In the genomic region with DNA sequence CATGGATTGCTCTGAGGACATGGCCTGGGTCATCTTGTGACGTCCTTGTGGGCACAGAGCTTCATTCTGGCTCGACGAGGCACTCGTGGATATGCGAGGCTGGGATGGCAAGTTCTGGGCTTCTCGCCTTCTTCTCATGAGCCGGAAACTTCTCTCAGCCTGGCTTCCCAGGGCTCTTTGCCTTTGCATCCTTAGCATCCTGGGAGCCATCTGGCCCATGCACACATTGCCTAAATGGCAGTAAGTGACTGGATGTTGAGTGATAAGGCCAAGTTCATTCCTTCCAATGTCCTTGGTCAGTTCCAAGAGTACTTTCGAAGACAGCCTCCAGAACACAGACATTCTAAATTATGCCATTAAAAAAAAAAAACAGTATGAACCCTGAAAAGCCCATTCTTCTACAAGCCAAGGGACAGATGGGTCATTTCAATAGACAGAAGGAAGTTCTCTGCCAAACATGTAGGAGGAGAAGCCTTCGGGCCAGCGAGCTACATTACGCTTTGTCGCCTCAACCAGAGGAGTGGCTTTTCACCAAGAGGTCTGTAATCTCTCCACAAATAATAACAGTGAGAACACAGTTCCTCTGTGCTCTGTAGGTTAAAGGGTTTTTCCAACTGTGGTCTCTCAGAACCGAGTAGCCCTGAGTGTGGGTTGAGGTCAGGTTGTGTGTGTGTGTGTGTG, we compare ENCODE assay signal across 12 mouse cellular contexts. TPM values are rescaled to one million over a fixed set of nuclear protein-coding genes. Genes with fewer than 3 reads are reported as not detected.
DNase-seq lines count a peak whose midpoint lies in the region; ATAC-seq lines count a peak whose summit lies in the region.
"Had no signal": no experiment of that assay in that cellular context is flagged by ENCODE, and none has a peak within 500 bp of the region (broad histone marks: within the 10 kb centered on the region; RNA-seq: fewer than 3 reads in every experiment).

No protein-coding gene starts in this region.

- no peaks in the 10 kb centered on the region for H3K9me3 ChIP-seq in kidney, embryonic 16.5 days (ENCODE audit: low read length)
- H3K9me3 ChIP-seq: embryonic facial prominence, embryonic 13.5 days had no signal

- peak overlapping the region; percentile 51; the same call in 1 of the 2 replicates for H3K27ac ChIP-seq in kidney, embryonic 16.5 days (ENCODE audit: low read length)
- H3K27ac ChIP-seq: embryonic facial prominence, embryonic 13.5 days had no signal

- H3K9ac ChIP-seq in kidney, embryonic 16.5 days (replicated peaks; ENCODE audit: low read length), result no peak overlapping the region
- H3K9ac ChIP-seq: embryonic facial prominence, embryonic 13.5 days had no signal

- DNase-seq in kidney, postnatal 25 days, result no peak
- peak; percentile 56 for DNase-seq in brain, adult 2 months (ENCODE audit: low read depth, low spot score)
- DNase-seq in gonadal fat pad, adult 2 months (ENCODE audit: low read depth), result peak; percentile 72
- no peak for DNase-seq in layer of hippocampus, postnatal 10 days (ENCODE audit: low spot score in 2 of 2)
- DNase-seq in adrenal gland, postnatal 14 days, result no peak
- DNase-seq: lung, adult 18-20 months; thymus, postnatal 14 days had no signal

- peak; percentile 9; the same call in 1 of the 2 replicates for ATAC-seq in kidney, embryonic 16.5 days (ENCODE audit: low FRiP score, low TSS enrichment)
- ATAC-seq in megakaryocyte progenitor cell, adult 5-6 weeks (replicated peaks; ENCODE audit: poor library complexity), result 0 out of 2 replicates have a peak, but pooled peaks have one; percentile 14
- ATAC-seq: inflammation-experienced regulatory T-cells, adult 6 months; Patski had no signal

- WGBS in kidney, embryonic 16.5 days, result 62% methylated on average over 13 of the region's 13 CpGs

- no peaks in the 10 kb centered on the region for H3K36me3 ChIP-seq in kidney, embryonic 16.5 days (ENCODE audit: insufficient read depth, low read length)
- H3K36me3 ChIP-seq: embryonic facial prominence, embryonic 13.5 days had no signal

- no peak overlapping the region for H3K4me3 ChIP-seq in kidney, embryonic 16.5 days (ENCODE audit: low read length)
- H3K4me3 ChIP-seq: embryonic facial prominence, embryonic 13.5 days had no signal

- H3K4me2 ChIP-seq in kidney, embryonic 16.5 days (replicated peaks; ENCODE audit: low read depth, low read length), result no peak overlapping the region
- H3K4me2 ChIP-seq: embryonic facial prominence, embryonic 13.5 days had no signal

- H3K27me3 ChIP-seq in kidney, embryonic 16.5 days (ENCODE audit: insufficient read depth, low read length), result no peaks in the 10 kb centered on the region
- H3K27me3 ChIP-seq: embryonic facial prominence, embryonic 13.5 days; Patski had no signal

- H3K4me1 ChIP-seq in kidney, embryonic 16.5 days (ENCODE audit: insufficient read depth, low read length), result no peaks in the 10 kb centered on the region

RNA-seq across cellular contexts. Expression of a gene that starts 8.4 kb away (rescaled TPM):
- polyA plus RNA-seq in kidney, embryonic 16.5 days (2015; fragmentation: Nextera tagmentation; extraction: Ambion mirVana), result 2.2 and 3.1 TPM in 2 replicates
- 3.0 and 3.7 TPM in 2 replicates for polyA plus RNA-seq in gonadal fat pad, adult 2 months (2012; rRNA removed)
- total RNA-seq in megakaryocyte progenitor cell, adult 5-6 weeks (2015), result 2.0 and 2.2 TPM in 2 replicates
- total RNA-seq in megakaryocyte progenitor cell, adult 5-6 weeks (2017), result 4.0 and 5.3 TPM in 2 replicates
- 1 to 10 TPM; 2.3 TPM for total RNA-seq in layer of hippocampus, postnatal 10 days (2021)
- total RNA-seq in adrenal gland, postnatal 14 days (2021), result 12.5 and 13.8 TPM in 2 replicates

RNA-seq across cellular contexts. Expression of a gene that starts 48.9 kb away (rescaled TPM):
- polyA plus RNA-seq in kidney, embryonic 16.5 days (2015; fragmentation: Nextera tagmentation; extraction: Ambion mirVana), result 7.1 and 11.6 TPM in 2 replicates
- 7.2 and 20.2 TPM in 2 replicates for polyA plus RNA-seq in gonadal fat pad, adult 2 months (2012; rRNA removed)
- 2.2 and 3.2 TPM in 2 replicates for total RNA-seq in megakaryocyte progenitor cell, adult 5-6 weeks (2015)
- total RNA-seq in megakaryocyte progenitor cell, adult 5-6 weeks (2017), result 1.8 and 4.9 TPM in 2 replicates
- total RNA-seq in layer of hippocampus, postnatal 10 days (2021), result 1 to 10 TPM; 4.5 to 6.4 TPM
- 2.3 and 4.3 TPM in 2 replicates for total RNA-seq in adrenal gland, postnatal 14 days (2021)

RNA-seq across cellular contexts. Expression of a gene that starts 49.0 kb away (rescaled TPM):
- 34.7 and 37.1 TPM in 2 replicates for polyA plus RNA-seq in kidney, embryonic 16.5 days (2015; fragmentation: Nextera tagmentation; extraction: Ambion mirVana)
- 10.9 and 11.8 TPM in 2 replicates for polyA plus RNA-seq in gonadal fat pad, adult 2 months (2012; rRNA removed)
- total RNA-seq in megakaryocyte progenitor cell, adult 5-6 weeks (2015), result 72.1 and 80.0 TPM in 2 replicates
- 48.6 and 58.0 TPM in 2 replicates for total RNA-seq in megakaryocyte progenitor cell, adult 5-6 weeks (2017)
- 10 to 100 TPM; 52.3 to 65.8 TPM for total RNA-seq in layer of hippocampus, postnatal 10 days (2021)
- 59.1 and 61.0 TPM in 2 replicates for total RNA-seq in adrenal gland, postnatal 14 days (2021)

Comparison
In these comparisons a context has a peak if more than half of its experiments do, and no peak if none do; other contexts are left out.
1. DNase-seq: peak in brain, adult 2 months (single experiment) and gonadal fat pad, adult 2 months (single experiment); none in kidney, postnatal 25 days (0 of 2), layer of hippocampus, postnatal 10 days (0 of 2) and adrenal gland, postnatal 14 days (single experiment).